Mouse (Mus musculus): ENCODE data around the gene Drc1.

Gene Drc1

DNA sequence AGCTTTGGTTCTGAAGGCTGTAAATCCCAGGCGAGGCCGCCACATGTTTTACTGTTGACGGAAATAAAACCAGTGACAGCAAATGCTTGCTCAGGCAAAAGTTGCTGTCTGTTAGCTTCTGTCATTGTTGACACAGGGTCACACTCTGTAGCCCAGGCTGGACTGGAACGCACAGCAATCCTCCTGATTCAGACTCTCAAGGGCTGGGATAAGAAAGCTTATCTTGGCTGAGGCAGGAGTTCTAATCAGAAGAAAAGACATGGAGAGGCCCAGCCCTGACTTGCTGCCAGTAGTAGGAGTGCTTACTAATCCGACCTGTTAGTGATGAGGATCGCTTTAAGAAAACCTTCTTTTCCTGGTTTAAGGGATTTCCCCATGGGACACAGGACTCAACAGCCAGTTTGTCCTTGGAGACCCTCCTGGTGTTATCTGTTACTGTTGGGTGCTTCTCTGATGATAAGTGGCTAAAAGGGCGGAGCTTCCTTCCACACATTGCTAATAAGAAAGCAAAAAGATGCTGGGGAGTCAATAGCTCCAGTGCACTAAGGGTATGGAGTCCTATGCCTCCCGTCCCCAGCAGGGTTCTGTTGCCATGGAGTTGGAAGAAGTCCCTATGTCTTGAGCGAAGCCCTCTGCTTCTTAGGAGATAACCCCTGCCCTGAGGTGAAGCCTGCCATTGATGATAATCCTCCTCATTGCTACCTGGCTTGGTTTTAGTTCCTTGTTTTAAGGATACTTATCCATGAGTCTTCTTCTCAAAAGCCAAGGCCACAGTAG is 6.1 kb downstream of the Drc1 start:
- DNase-seq, result no peak

DNA sequence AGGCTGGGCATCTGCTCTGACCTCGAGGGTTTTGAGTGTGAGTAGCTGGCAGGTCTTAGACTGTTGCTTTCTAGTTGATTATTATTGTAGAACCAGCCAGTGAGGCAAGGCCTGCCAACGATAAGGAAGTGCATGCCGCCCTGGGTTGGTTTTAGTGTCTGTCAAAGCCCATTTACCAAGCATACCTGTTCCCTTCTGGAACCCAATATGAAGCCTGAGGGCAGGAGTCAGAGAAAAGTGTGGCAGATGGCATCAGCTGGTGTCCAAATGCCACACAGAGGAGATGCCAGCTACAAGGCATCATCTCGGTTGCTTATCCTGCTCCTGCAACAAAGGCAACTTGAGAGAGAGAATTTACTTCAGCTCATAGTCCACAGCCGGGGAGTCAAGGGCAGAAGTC is 59.6 kb downstream of the Drc1 start:
- DNase-seq, result peak; percentile 76 to 79

DNA sequence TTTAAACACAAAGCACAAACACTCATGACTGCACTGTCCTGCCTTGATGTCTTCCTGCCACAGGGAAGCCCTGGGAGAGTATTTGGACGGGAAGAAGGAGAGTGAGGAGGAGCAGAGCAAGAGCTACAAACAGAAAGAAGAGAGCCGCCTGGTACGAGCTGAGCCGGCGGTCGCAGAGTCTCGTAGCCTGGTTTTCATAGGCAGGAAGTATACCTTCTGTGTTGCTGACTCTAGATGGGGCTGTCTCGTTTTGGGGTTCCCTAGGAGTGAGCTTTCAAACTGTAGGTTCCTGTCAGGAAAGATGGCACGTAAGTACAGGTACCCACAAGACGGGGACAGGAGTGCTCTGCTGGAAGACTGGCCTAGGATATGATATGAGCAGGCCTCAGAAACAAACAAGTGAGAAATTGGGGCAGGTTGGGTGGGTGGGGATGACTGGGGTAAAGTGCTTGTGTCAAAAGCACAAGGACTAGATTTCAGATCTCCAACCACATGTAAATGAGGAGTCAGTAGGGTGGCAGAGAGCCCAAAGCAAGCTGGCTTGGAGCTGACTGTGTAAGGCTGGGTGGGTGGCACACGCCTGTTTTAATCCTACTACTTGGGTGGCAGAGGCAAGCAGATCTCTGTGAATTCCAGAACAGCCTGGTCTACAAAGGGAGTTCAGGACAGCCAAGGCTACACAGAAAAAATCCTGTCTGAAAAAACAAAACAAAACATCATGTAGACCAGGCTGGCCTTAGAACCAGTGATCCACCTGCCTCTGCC is 60.6 kb downstream of the Drc1 start:
- DNase-seq, result peak in 1 of 2 experiments; percentile 16

DNA sequence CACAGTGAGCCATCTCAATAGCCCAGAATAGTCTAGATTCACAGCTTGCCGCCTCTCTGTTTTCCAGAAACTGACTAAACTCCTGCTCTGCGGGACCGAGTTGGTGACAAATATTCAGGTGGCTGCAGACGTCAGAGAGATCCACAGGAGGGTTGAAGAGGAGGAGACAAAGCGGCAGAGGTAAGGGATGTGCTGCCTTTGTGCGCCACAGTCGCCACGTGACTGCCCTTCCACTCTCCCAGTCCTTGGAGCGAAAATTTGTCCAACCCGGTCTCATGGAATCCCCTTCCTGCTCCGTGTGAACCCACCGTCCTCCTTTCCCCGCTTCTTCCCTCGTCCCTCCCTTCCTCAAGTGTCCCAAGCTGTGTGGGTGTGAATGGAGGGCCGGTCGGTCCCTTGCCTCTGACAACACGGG is 61.4 kb downstream of the Drc1 start:
- DNase-seq, result peak; percentile 24 to 45

DNA sequence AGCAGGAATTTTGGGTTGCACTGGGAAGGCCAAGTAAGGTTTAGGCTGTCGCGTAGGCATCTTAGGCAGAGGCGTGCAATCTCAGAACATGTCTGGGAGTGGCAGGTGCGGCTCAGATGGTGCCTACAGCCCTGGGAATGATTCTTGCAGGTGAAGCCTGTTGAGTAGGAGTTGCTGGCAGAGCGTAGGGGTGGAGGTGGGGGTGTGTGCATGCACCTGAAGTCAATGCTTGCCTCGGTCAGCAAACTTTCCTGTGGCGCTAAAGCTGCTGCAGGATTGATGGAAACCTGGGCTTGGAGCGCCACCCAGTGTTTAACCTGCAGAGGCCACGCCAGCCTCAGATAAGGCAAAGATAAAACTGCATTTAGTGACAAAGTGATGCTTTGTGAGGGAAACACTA is 61.9 kb downstream of the Drc1 start:
- peak; percentile 76 to 82 for DNase-seq

DNA sequence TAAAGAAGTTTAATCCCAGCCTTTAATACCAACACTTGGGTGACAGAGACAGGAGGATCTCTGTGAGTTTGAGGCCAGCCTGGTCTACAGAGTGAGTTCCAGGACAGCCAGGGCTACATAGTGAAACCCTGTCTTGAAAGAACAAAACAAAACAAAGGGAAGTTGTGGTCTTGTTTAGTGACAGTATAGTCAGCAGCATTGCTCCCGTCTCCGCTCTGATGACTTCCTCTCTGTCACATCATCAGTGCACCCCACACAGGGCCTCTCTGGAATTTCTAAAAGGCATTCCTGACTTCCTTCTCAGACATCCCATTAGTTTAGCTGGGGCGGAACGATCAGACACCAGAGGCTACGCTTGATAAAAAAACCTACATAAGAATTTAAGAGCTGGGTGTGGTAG is 62.7 kb downstream of the Drc1 start:
- no peak for DNase-seq

DNA sequence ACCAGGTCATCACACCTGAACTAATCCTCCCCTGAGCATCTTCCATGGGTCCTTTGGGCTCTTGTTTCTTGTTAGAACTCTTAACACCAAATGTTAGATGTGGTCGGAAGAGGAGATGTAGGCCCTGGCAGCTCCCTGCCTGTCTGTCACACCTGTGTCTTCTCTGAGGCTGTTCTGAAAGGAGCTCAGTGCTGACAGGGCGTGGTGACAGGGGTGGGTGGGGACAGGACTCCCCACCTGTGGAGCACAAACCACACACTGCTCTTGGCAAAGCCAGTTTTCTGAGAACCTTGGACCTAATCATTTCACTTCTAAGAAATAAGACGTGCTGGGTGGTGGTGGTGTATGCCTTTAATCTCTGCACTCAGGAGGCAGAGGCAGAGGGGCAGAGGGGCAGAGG is 72.4 kb downstream of the Drc1 start:
- no peak for DNase-seq

DNA sequence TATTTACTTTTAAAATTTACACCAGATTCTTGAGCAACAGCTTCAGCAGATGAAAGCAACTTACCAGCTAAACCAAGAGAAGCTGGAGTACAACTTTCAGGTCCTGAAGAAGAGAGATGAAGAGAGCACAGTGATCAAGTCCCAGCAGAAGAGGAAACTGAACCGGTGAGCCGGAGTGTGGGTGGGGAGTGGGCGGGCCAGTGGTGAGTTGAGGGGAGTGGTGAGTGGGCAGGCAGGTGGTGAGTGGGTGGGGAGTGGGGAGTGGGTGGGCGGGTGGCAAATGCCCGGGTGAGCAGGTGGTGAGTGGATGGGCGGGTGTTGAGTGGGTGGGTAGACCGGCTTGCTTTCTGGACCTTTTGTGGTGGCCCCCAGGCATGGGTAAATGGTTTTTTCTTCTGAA is 73.9 kb downstream of the Drc1 start:
- no peak for DNase-seq

DNA sequence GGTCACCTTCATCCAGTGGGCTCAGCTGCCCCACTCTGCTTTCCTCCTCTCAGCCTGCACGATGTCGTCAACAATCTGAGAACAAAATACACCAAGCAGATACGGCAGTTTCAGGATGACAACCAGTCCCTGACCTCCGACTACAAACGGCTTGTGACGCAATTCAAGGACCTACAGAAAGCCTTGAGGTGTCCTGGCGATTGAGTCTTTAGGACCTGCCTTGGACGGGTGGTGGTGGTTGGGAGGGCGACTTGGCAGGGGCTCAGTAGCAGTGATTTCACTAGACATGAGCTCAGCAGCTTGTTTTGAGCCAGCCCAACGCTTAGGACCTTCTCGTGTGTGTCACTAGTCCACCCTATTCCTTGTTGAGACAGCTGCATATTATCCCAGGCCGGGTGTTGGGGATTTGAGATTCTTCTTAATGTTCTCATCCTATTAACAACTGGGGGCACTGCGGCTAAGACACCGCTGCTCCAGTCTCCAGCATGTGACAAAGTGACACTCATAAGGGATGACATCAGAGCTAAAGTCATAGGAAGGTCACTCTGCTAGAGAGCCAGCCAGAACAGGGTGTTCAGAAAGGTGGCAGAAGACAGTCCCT is 74.5 kb downstream of the Drc1 start:
- no peak for DNase-seq

DNA sequence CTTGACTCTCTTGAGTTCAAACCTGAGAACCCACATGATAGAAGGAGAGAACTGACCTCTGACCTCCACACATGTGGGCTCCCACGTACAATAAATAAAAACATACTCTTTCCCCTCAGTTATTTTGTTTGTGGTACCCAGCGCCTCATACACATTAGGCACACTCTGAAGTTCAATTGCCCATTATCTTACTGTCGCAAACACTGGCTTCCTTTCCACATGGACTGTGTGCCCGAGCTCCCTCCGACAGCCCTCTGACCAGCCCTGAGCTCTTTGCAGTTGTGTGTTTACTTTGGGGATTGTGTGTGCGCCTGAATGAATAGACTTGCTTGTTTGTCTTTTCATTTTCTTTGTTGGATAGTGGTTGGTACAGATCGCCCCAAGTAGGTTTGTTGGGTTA is 75.5 kb downstream of the Drc1 start:
- DNase-seq, result no peak

DNA sequence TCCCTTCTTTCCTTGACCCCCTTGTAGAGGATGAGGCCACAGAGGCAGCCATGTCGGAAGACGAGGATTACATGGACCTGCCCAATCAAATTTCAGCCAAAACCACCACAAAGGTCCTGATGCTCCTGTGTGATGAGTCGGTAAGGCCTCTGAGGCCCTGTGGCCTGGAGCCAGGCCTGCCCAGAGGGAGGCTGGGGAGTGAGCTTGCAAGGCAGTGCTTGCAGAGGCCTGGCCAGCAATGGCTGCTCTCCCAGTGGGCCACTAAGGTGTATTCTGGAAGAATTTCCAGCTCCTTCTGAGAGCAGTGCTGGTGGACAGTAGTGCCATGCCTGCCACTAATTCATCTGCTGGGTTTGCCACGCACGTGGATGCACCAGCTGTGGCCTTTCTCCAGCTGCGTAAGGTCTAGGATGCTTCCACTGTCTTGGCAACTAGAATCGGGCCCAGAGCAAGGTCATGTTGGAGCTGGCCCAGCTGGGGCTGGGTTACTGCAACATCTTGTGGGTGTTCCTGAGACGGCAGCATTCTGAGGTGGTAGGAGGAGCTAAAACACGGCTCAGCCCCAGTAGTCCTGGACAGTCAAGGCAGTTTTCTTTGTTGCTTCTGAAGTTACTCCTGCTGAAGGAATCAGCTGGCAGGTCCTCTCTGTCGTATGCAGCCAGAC is 77.4 kb downstream of the Drc1 start:
- DNase-seq, result no peak

DNA sequence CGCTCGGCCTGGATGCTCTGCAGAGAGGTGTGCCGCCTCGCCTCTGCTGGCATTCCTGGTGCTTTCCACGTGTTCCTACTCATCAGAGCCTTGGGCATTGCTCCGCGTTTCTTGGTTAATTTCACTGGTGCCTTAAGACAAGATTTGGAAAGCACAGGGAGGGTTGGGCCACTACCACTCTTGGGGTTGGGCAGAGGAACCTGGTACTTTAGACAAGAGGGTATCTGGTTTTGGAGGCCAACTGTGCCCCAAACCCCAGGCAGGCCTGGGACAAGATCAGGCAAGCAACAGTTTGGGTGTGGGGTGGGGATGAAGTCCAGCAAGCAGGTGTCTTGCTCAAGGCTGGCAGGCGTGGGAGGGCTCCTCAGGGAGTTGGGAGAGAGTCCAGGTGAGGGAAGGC is 86.2 kb downstream of the Drc1 start:
- DNase-seq, result no peak

DNA sequence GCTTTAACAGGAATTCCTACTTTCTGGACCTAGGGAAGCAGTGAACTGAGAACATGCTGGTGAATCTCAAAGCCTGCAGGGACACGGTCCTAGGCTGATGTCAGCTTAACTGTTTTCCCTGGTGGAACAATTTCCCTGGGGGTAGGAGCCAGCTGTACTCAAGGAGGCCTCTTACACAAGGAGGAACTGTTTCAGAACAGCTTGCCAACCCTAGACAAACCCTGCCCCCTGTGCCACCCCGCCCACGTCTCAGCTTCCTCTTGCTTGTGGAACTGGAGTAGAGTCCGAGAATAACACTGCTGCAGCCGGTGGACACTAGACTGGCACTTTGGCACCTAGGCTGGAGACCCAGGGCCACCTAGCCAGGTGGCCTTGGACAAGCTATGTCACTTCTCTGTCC is 88.2 kb downstream of the Drc1 start:
- no peak for DNase-seq

DNA sequence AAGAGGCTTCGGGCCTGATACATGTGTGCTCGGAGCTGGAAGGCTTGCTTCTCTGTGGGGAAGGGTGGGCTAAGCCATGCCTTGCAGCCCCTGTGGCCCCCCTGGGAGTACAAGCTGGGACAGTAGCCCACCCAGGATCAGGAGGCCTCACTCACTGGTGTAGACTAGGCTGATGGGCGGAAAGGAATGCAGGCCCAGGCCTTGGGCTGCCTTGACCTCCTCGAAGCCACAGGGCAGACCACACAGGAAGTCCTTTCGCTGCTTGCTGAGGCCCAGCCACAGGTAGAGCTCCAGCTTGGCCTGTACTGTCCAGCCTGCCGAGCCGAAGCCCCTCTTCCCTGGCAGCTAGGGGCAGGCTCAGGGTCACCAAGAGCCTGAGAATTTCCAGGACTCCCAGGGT is 101.7 kb downstream of the Drc1 start:
- DNase-seq, result no peak

DNA sequence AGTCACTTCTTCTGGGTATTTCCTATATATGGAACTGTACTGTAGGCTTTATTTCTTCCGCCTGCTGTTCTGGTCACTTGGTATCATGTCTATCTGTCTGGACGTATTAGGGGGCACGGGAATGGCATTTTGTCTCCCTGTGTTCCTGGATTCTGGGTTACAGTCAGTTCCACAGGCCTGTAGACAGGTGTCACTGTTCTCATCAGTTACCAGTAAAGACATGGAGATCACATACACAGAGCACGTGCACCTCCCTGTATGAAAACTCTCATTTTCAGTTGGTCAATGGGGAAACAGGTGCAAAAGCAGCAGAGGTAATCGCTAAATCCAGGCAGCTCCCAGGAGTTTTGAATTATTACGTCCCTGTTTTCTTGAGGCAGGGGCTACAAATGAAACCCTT is 106.5 kb downstream of the Drc1 start:
- no peak for DNase-seq

DNA sequence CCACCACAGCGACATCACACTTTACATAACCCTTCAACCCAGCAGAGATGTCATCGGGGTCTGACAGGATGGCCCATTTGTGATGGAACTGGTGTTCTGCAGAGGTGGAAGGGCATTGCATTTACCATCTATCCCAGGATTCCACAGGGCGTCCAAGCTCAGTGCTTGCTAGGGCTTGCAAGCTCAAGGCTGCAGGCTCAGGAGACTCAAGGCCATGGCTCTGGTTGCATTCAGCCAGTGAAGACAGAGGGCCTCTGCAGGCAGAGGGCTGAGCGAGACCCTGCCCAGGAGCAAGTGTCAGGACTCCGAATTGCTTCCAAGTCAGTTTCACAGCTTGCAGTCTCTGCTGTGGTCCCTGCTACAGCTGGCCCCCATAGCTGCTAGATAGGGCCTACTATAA is 108.6 kb downstream of the Drc1 start:
- DNase-seq, result no peak

DNA sequence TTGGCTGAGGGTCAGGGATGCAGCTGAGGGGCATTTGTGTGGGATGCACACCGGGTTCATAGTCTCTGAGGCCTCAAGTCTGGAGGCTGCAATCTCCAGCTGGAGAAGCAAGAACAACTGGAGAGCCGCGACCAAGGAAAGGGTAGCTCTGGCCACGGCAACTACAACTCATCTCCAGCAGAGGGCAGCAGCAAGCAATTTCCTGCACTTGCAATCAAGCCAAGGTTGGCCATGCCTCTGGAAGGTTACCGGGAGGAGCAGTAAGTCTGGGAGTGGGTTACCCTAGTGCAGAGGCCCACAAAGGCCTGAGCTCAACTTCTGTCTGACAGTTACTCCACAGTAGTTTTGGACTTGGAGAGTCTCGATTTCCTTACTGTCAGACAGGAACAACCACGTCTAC is 110.3 kb downstream of the Drc1 start:
- peak; percentile 72 to 75 for DNase-seq

DNA sequence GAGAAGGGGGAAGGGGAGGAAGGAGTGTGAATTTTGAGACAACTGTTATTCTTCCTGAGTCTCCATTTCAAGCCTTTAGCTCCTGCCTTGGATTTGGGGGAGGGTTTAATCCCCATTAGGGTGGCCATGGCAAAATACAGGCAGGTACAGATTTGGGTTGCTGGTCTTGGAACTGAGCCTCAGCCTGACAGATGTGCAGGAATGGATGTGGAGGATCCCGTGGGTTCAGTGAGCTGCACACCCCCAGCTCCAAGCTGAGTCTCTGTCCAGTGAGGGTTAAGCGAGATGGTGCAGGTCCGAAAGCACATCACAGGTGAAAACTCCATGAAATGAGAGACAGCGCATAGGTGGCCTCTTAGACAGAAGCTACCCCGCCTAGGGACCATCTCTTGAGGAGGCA is 119.3 kb downstream of the Drc1 start:
- peak; percentile 19 to 31 for DNase-seq

DNA sequence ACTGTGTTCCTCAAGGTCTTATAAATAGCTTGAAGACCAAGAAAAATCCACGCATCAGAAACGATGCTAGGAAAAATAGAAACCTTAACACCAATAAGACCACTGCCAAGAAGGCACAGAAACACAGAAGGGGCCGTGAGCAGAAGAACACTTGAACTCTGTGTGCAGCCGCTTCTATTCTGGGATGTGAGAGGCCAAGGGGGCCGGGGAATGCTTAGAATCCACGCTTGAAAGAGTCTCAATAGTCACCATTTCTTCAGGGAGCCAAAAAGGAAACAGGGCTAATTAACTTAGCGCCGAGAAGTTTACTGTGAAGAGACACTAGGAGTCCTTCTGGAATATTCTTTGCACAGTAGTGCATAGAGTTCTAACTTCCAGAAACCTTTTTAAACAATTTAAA is 120.0 kb downstream of the Drc1 start:
- DNase-seq, result no peak

DNA sequence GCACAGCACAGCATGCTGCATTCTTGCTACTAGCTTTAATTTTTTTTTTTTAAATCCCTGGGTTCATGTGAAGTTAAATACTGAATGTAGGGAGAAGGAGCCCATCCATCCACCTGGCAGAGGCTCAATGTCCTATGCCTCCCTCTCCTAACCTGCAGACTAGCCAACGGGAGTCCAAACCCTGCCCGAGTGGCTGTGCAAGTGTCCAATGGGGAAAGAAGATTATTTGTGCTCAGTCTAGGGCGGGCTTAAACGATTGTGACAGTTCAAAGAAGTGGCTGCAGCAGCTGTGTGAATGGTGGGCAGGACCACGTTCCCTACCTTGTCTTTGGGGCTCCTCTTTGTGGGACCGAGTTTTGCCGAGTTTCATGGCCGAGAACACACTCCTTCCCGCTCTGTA is 125.7 kb downstream of the Drc1 start:
- DNase-seq, result no peak

DNA sequence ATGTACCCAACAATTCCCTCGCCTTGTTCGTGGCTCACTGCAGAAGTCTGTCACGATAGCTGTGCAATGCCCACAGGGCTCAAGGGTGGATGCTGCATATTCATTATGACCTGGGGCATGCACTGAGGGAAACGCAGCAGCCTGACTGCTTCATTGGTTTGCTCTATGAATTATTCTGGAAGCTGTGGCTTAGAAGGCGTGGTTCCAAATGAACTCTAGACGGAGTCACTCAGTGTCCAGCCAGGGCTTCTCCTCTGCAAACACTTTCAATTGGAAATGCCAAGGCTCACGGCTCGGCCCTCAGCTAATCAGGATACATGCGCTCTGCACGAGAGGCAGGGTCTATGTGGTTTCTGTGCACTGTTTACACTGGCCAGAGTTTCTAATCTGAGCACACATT is 130.3 kb downstream of the Drc1 start:
- no peak for DNase-seq

DNA sequence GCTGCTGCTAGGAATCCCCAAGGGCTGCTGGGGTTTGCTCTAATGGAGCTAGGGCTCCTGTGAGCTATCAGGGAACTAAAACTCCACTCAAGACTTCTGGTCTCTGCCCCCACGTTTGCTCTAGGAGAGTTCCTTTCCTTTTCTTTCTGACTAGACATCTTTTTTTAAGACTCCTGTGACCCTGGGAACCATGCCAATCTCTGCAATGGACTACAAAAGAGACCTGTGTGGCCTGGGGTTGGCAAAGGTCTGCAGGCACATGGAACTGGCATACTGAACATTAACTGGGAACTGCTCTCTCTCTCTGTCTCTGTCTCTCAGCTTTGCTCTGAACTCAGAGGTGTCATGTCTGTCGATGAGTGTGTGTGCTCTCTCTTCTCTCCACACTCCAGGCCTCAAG is 134.2 kb downstream of the Drc1 start:
- no peak for DNase-seq

DNA sequence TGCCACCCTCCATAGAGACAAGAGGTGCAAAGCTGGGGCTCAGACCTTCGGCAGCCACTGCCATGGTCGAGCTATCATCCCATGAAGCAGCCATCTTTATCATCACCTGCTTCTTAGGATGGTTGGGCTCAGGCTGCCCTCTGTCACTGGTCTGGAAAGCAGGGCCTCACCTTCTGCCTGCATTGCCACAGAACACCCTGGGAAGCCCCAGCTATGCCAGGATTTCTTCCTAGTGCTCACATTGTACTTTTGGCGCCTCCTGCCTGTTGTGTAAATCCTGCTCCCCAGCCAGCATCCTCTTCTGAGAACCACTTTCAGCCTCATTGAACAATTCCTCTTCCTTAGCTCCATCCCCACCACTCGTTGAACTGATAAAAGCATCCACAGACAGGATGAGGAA is 134.7 kb downstream of the Drc1 start:
- DNase-seq, result peak; percentile 53 to 61

All from cerebellum, postnatal 36 days (tissue).